9 mouse cellular contexts compared by ENCODE assay signal in the genomic region with DNA sequence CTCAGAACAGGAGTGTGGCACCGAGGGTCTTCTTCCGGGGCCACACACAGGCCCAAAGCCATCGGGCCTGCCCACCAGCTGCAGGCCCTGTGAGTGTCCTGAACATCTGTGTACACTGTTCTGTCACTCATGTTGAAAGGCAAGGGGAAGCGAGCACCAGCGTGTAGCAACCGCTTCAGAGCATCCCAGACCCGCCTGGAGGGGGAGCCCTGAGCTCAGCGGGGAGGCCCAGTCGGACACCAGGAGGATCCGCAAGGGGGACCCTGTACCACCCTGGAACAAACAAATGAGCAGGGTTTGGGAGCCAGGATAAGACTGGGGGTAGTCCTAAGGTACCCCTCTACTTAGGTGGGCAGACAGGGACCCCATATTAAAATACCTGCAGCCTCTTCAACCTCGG. TPM values are rescaled to one million over a fixed set of nuclear protein-coding genes. Genes with fewer than 3 reads are reported as not detected.
DNase-seq lines count a peak whose midpoint lies in the region; ATAC-seq and TF ChIP-seq lines count a peak whose summit lies in the region.
"Had no signal": no experiment of that assay in that cellular context is flagged by ENCODE, and none has a peak within 500 bp of the region (broad histone marks: within the 10 kb centered on the region; RNA-seq: fewer than 3 reads in every experiment).

No protein-coding gene starts in this region.

- WGBS in kidney, adult 2 months = 38% methylated on average over 11 of the region's 11 CpGs
- 33% methylated on average over 11 of the region's 11 CpGs for WGBS in forebrain, postnatal 0 days

- no peak overlapping the region for H3K9ac ChIP-seq in forebrain, postnatal 0 days
- H3K9ac ChIP-seq: lung, embryonic 15.5 days had no signal

- no peaks in the 10 kb centered on the region for H3K27me3 ChIP-seq in kidney, adult 2 months (replicated peaks; ENCODE audit: control insufficient read depth, insufficient read depth, low read length)
- no peaks in the 10 kb centered on the region for H3K27me3 ChIP-seq in forebrain, postnatal 0 days (ENCODE audit: insufficient read depth, low read length)
- H3K27me3 ChIP-seq: lung, embryonic 15.5 days had no signal

- TF ChIP-seq POLR2A in kidney, adult 2 months (IDR thresholded peaks at IDR 0.05; ENCODE audit: low read depth, low read length) = no peak

- peak; percentile 63 for TF ChIP-seq CTCF in kidney, adult 2 months (conservative IDR thresholded peaks at IDR 0.05; ENCODE audit: insufficient read depth, insufficient read length, low read depth, low read length)
- peak; percentile 57 for TF ChIP-seq CTCF in forebrain, postnatal 0 days (IDR thresholded peaks at IDR 0.05; ENCODE audit: low read depth)

- H3K4me3 ChIP-seq in kidney, adult 2 months (ENCODE audit: insufficient read depth, low read depth, low read length) = no peak overlapping the region
- H3K4me3 ChIP-seq in forebrain, postnatal 0 days (ENCODE audit: low read depth, low read length) = no peak overlapping the region
- H3K4me3 ChIP-seq: lung, embryonic 15.5 days had no signal

- no peak overlapping the region for H3K27ac ChIP-seq in kidney, adult 2 months (ENCODE audit: insufficient read depth, low read depth, low read length)
- H3K27ac ChIP-seq in forebrain, postnatal 0 days (ENCODE audit: low read depth, low read length) = no peak overlapping the region
- H3K27ac ChIP-seq: lung, embryonic 15.5 days had no signal

- ATAC-seq in forebrain, postnatal 0 days = peak; percentile 52

- peak; percentile 27 for DNase-seq in kidney, adult 2 months
- no peak for DNase-seq in kidney, postnatal 14 days
- DNase-seq in urinary bladder, adult 18-20 months (ENCODE audit: low spot score in 2 of 2) = peak; percentile 22 to 39
- no peak for DNase-seq in urinary bladder, adult 2 months (ENCODE audit: low spot score)
- DNase-seq in forebrain, postnatal 0 days = no peak
- peak; percentile 68 for DNase-seq in thymus, postnatal 4 days
- DNase-seq in gastrocnemius, adult 18-20 months (ENCODE audit: low spot score) = no peak
- no peak for DNase-seq in cerebellum, adult 11-12 months

- H3K36me3 ChIP-seq in kidney, adult 2 months (ENCODE audit: control insufficient read depth, insufficient read depth, low read length) = no peaks in the 10 kb centered on the region
- peaks cover 5% of the 10 kb centered on the region; the same call in 1 of the 2 replicates for H3K36me3 ChIP-seq in forebrain, postnatal 0 days (ENCODE audit: insufficient read depth)
- H3K36me3 ChIP-seq: lung, embryonic 15.5 days had no signal

- no peaks in the 10 kb centered on the region for H3K4me1 ChIP-seq in kidney, adult 2 months (ENCODE audit: control insufficient read depth, insufficient read depth, low read length)
- no peaks in the 10 kb centered on the region for H3K4me1 ChIP-seq in forebrain, postnatal 0 days (ENCODE audit: insufficient read depth)
- H3K4me1 ChIP-seq: lung, embryonic 15.5 days had no signal

- no peak overlapping the region for H3K4me2 ChIP-seq in forebrain, postnatal 0 days (ENCODE audit: low read depth)
- H3K4me2 ChIP-seq: lung, embryonic 15.5 days had no signal

- no peaks in the 10 kb centered on the region for H3K9me3 ChIP-seq in forebrain, postnatal 0 days (ENCODE audit: low read length)
- H3K9me3 ChIP-seq: lung, embryonic 15.5 days had no signal

RNA-seq across cellular contexts. Expression of a gene that starts 9.4 kb away (rescaled TPM):
- 11.4 and 16.2 TPM in 2 replicates for polyA plus RNA-seq in kidney, adult 2 months (2012; rRNA removed)
- 2.8 and 4.3 TPM in 2 replicates for polyA plus RNA-seq in urinary bladder, adult 2 months (2012; rRNA removed)
- total RNA-seq in forebrain, postnatal 0 days (2014; rRNA removed) = 0.10 TPM in 1 of 2 replicates, not detected in the other
- polyA plus RNA-seq in forebrain, postnatal 0 days (2015; fragmentation: Nextera tagmentation; extraction: Ambion mirVana) = not detected in 2 replicates
- 1 to 10 TPM; 1.9 to 2.7 TPM for total RNA-seq in gastrocnemius, adult 18-20 months (2021)

RNA-seq across cellular contexts. Expression of a gene that starts 17.9 kb away (rescaled TPM):
- 0.45 and 1.0 TPM in 2 replicates for polyA plus RNA-seq in kidney, adult 2 months (2012; rRNA removed)
- polyA plus RNA-seq in urinary bladder, adult 2 months (2012; rRNA removed) = 0.22 TPM in 2 replicates
- total RNA-seq in forebrain, postnatal 0 days (2014; rRNA removed) = 96.1 and 119 TPM in 2 replicates
- 84.0 and 112 TPM in 2 replicates for polyA plus RNA-seq in forebrain, postnatal 0 days (2015; fragmentation: Nextera tagmentation; extraction: Ambion mirVana)
- not detected for total RNA-seq in gastrocnemius, adult 18-20 months (2021)

Comparison
In these comparisons a context has a peak if more than half of its experiments do, and no peak if none do; other contexts are left out.
1. DNase-seq: peak in kidney, adult 2 months (single experiment), urinary bladder, adult 18-20 months (2 of 2) and thymus, postnatal 4 days (single experiment); none in kidney, postnatal 14 days (single experiment), urinary bladder, adult 2 months (single experiment), forebrain, postnatal 0 days (single experiment), gastrocnemius, adult 18-20 months (single experiment) and cerebellum, adult 11-12 months (single experiment).
2. RNA of a gene that starts 17.9 kb away (polyA plus RNA-seq): 84.0 to 112 TPM in forebrain, postnatal 0 days; 0.45 to 1.0 TPM in kidney, adult 2 months and 0.22 TPM in urinary bladder, adult 2 months; every median in the first group is over 10 times any median in the second.